Mouse (Mus musculus): Measurements from ENCODE around the gene Fam71f1.

Gene Fam71f1

GRCm38 (mm10) chr6:29318879-29319278, at the start of gene Fam71f1:
Gene Fam71f1 (plus strand): TSS chr6:29319140.
- DNase-seq (ENCODE audit: low spot score in 2 of 2), result no peak

DNA sequence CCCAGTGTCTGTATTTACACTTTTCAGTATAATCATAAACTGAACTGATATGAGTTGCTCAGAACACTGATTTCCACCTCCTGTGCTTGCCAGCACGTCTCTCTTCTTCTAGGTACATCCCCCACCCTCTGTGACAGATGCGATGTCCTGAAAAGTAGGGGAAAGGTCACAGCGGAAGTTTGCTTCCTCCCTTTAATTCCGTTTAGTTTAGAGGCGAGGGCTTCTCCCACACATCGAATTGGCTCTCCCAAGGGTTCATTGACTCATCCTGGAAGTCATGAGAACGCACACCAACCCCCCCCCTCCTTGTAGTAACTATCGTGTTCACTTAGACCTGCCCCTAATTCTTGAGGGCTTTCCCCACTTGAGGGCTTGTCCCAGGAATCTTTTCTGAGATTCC, 48.0 kb upstream of the Fam71f1 start:
- DNase-seq (ENCODE audit: low spot score in 2 of 2), result peak; percentile 16 to 34

GRCm38 (mm10) chr6:29272312-29273072, 46.4 kb upstream of the Fam71f1 start, which contains the start of gene Hilpda:
Gene Hilpda (plus strand): TSS chr6:29272488.
- peak; percentile 84 to 85 for DNase-seq (ENCODE audit: low spot score in 2 of 2)

GRCm38 (mm10) chr6:29276746-29277145, 42.2 kb upstream of the Fam71f1 start:
- no peak for DNase-seq (ENCODE audit: low spot score in 2 of 2)

GRCm38 (mm10) chr6:29278513-29279267, 40.2 kb upstream of the Fam71f1 start:
- DNase-seq (ENCODE audit: low spot score in 2 of 2), result peak in 1 of 2 experiments; percentile 58

DNA sequence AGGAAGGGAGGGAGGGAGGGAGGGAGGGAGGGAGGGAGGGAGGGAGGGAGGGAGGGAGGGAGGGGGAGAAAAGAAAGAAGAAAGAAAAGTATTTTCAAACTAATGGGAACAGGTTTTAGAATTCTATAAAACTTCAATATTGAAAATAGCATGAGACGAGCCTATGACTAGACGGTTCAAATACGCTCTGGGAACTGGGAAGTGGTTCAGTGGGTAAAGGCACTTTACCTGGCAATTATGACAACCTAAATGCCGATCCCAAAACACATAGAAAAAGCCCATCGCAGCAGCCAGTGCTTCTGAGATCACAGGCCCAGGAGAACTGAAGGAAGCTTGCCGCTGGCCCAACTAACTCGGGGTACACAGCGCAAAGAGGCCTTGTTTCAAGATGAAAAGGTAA, 39.6 kb upstream of the Fam71f1 start, which contains the start of gene Fam71f2:
Gene Fam71f2, plus strand, starts transcription at position 301 of the 400 bp plus-strand sequence.
- no peak for DNase-seq (ENCODE audit: low spot score in 2 of 2)

- no peak for DNase-seq (ENCODE audit: low spot score in 2 of 2)
Measured at GRCm38 (mm10) chr6:29280671-29281070, 38.3 kb upstream of the Fam71f1 start.

GRCm38 (mm10) chr6:29286870-29287269, 32.1 kb upstream of the Fam71f1 start:
- no peak for DNase-seq (ENCODE audit: low spot score in 2 of 2)

GRCm38 (mm10) chr6:29287481-29287880, 31.5 kb upstream of the Fam71f1 start:
- DNase-seq (ENCODE audit: low spot score in 2 of 2), result peak in 1 of 2 experiments; percentile 16

DNA sequence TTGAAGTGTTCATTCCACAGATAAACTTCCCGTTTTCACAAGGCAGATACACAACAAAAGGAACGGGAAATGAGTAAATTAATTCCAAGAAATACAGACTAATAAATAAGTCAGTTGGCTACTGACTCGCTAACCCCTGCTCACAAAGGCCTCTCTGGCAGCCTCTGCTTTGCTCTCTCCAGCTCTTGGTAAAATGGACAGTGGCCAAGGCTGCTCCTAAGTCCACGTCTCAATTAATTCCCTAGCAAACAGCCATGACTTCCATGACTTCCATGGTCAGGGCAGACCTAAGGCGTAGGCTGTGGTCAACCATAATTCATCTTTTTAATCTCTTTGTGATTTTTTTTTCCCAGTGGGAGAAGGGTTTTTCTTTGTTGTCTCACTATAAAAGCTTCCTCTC, 31.0 kb upstream of the Fam71f1 start:
- no peak for DNase-seq (ENCODE audit: low spot score in 2 of 2)

- DNase-seq (ENCODE audit: low spot score in 2 of 2), result no peak
Measured at GRCm38 (mm10) chr6:29288651-29289050, 30.3 kb upstream of the Fam71f1 start.

- DNase-seq (ENCODE audit: low spot score in 2 of 2), result no peak
Measured at GRCm38 (mm10) chr6:29299112-29299511, 19.8 kb upstream of the Fam71f1 start.

DNA sequence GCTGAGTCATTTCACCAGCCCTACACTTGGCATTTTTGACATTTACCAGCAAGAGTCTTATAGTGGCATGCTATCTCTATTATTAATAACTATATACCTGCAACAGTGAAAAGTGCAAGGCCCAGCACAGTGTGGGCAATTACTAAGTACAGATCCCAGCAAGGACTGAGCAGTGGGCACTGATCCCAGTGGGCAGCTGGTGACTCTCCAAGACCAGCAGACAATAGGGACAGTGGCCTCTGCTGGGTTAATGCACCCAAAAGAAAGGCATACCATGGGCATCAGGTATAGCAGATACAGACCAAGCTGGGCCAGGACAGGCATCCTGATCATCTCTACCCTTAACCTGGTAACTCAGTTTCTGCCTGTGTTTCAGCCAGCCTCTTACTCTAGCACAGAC, 15.7 kb upstream of the Fam71f1 start:
- DNase-seq (ENCODE audit: low spot score in 2 of 2), result no peak

DNA sequence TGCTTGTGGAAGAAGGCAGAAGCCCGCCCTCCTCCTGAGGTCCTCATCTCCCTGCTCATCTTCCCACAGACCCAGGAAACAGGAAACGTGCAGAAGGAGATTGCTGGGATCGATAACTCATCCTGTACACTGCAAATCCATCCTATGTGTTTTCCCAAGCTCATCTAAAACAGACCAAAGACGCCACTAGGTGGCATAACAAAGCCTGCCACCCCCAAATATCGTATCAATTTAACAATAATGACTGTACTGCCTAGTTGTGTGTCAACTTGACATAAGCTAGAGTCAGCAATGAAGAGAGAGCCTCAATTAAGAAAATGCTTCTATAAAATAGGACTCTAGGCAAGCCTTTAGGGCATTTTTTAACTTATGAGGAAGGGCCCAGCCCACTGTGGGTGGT, 15.2 kb upstream of the Fam71f1 start:
- no peak for DNase-seq (ENCODE audit: low spot score in 2 of 2)

- DNase-seq (ENCODE audit: low spot score in 2 of 2), result no peak
Measured at GRCm38 (mm10) chr6:29305462-29305861, 13.5 kb upstream of the Fam71f1 start.

- no peak for DNase-seq (ENCODE audit: low spot score in 2 of 2)
Measured at GRCm38 (mm10) chr6:29308846-29309605, 9.9 kb upstream of the Fam71f1 start.

- no peak for DNase-seq (ENCODE audit: low spot score in 2 of 2)
Measured at GRCm38 (mm10) chr6:29313690-29314202, 5.2 kb upstream of the Fam71f1 start.

DNA sequence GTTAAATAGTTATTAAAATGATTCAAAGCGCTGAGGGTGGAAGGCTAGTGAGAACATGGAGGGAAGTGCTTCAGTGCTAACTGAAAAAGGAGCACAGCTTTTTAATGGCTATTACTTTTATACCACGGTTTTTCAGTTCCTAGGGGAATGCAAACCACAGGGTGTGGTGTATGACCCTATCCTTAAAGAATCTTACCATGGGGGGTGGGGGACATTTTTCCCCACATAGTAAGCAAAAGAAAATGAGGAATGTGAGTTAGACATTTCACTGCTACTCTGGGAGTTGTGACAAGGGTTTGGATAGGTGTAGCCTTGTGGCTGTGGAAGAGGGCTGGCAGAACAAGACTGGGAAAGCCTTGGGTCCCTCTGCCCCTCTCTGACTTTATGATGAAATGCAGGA, 1.7 kb upstream of the Fam71f1 start:
- no peak for DNase-seq (ENCODE audit: low spot score in 2 of 2)

GRCm38 (mm10) chr6:29317941-29318340, 999 bp upstream of the Fam71f1 start:
- no peak for DNase-seq (ENCODE audit: low spot score in 2 of 2)

- DNase-seq (ENCODE audit: low spot score in 2 of 2), result no peak
Measured at GRCm38 (mm10) chr6:29321586-29321985, 2.6 kb downstream of the Fam71f1 start.

GRCm38 (mm10) chr6:29322147-29322546, 3.2 kb downstream of the Fam71f1 start:
- DNase-seq (ENCODE audit: low spot score in 2 of 2), result no peak

- DNase-seq (ENCODE audit: low spot score in 2 of 2), result no peak
Measured at GRCm38 (mm10) chr6:29322735-29323134, 3.8 kb downstream of the Fam71f1 start.
